Mouse (Mus musculus): Measurements from ENCODE around the gene Sohlh2. TPM values are rescaled to one million over a fixed set of nuclear protein-coding genes. Genes with fewer than 3 reads are reported as not detected.

The Sohlh2 gene
- polyA plus RNA-seq, 1 experiment from 2014 or later: not detected

DNA sequence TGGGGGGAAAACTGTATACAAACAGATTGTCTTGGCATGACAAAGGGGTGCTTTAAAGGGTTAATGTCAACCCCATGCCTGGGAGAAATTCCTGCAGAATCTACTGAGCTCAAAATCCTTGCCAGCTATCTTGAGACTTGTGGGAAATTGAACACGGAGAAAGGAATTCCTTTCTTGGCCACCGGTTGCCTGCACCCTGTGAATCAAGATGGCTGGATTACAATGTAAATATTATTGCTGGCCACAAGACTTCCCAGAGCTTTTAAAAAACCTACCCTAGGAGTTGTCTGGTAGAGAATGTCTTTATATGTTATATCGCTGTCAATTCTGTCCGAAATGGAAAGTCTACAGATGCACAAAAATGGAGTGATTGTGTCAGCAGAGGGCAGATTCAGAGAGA, 32.0 kb downstream of the Sohlh2 start:
- 53% methylated on average over 4 of the region's 4 CpGs for WGBS
- TF ChIP-seq CTCF (IDR thresholded peaks at IDR 0.05; ENCODE audit: low read depth): no peak
- Histone ChIP-seq H3K36me3 (ENCODE audit: control insufficient read depth, insufficient read depth) (no peaks in the 10 kb centered on the region), H3K27ac (ENCODE audit: low read depth, low read length) (no peak overlapping the region), H3K9me3 (ENCODE audit: control insufficient read depth) (no peaks in the 10 kb centered on the region), H3K9ac (ENCODE audit: low read depth, low read length) (no peak overlapping the region), H3K4me3 (ENCODE audit: low read depth, low read length) (no peak overlapping the region), H3K4me2 (replicated peaks; ENCODE audit: low read depth) (no peak overlapping the region), H3K4me1 (replicated peaks; ENCODE audit: control insufficient read depth, insufficient read depth, low read length) (no peaks in the 10 kb centered on the region), H3K27me3 (replicated peaks; ENCODE audit: control insufficient read depth, insufficient read depth, low read length) (no peaks in the 10 kb centered on the region)
- ATAC-seq: no peak

GRCm38 (mm10) chr3:55214413-55214812, 32.6 kb downstream of the Sohlh2 start:
- H3K27ac ChIP-seq (ENCODE audit: low read depth, low read length): no peak overlapping the region
- H3K4me1 ChIP-seq (replicated peaks; ENCODE audit: control insufficient read depth, insufficient read depth, low read length): no peaks in the 10 kb centered on the region
- no peaks in the 10 kb centered on the region for H3K9me3 ChIP-seq (ENCODE audit: control insufficient read depth)
- no peaks in the 10 kb centered on the region for H3K36me3 ChIP-seq (ENCODE audit: control insufficient read depth, insufficient read depth)
- no peak overlapping the region for H3K9ac ChIP-seq (ENCODE audit: low read depth, low read length)
- no peak for ATAC-seq
- H3K4me2 ChIP-seq (replicated peaks; ENCODE audit: low read depth): no peak overlapping the region
- no peaks in the 10 kb centered on the region for H3K27me3 ChIP-seq (replicated peaks; ENCODE audit: control insufficient read depth, insufficient read depth, low read length)
- TF ChIP-seq CTCF (IDR thresholded peaks at IDR 0.05; ENCODE audit: low read depth): no peak
- no peak overlapping the region for H3K4me3 ChIP-seq (ENCODE audit: low read depth, low read length)
- WGBS: 53% methylated on average over 6 of the region's 6 CpGs

- no peak overlapping the region for H3K9ac ChIP-seq (ENCODE audit: low read depth, low read length)
- no peak overlapping the region for H3K4me2 ChIP-seq (replicated peaks; ENCODE audit: low read depth)
- TF ChIP-seq CTCF (IDR thresholded peaks at IDR 0.05; ENCODE audit: low read depth): peak; percentile 48
- H3K27me3 ChIP-seq (replicated peaks; ENCODE audit: control insufficient read depth, insufficient read depth, low read length): no peaks in the 10 kb centered on the region
- ATAC-seq: no peak
- no peaks in the 10 kb centered on the region for H3K9me3 ChIP-seq (ENCODE audit: control insufficient read depth)
- 85% methylated on average over 2 of the region's 2 CpGs for WGBS
- no peaks in the 10 kb centered on the region for H3K4me1 ChIP-seq (replicated peaks; ENCODE audit: control insufficient read depth, insufficient read depth, low read length)
- no peaks in the 10 kb centered on the region for H3K36me3 ChIP-seq (ENCODE audit: control insufficient read depth, insufficient read depth)
- H3K4me3 ChIP-seq (ENCODE audit: low read depth, low read length): no peak overlapping the region
- no peak overlapping the region for H3K27ac ChIP-seq (ENCODE audit: low read depth, low read length)
Observed at GRCm38 (mm10) chr3:55222502-55222901, 40.7 kb downstream of the Sohlh2 start.

GRCm38 (mm10) chr3:55223862-55224261, 42.0 kb downstream of the Sohlh2 start:
- Histone ChIP-seq H3K9ac (ENCODE audit: low read depth, low read length) (no peak overlapping the region), H3K27ac (ENCODE audit: low read depth, low read length) (no peak overlapping the region), H3K4me3 (ENCODE audit: low read depth, low read length) (no peak overlapping the region), H3K9me3 (ENCODE audit: control insufficient read depth) (no peaks in the 10 kb centered on the region), H3K36me3 (ENCODE audit: control insufficient read depth, insufficient read depth) (no peaks in the 10 kb centered on the region), H3K4me2 (replicated peaks; ENCODE audit: low read depth) (no peak overlapping the region), H3K4me1 (replicated peaks; ENCODE audit: control insufficient read depth, insufficient read depth, low read length) (no peaks in the 10 kb centered on the region), H3K27me3 (replicated peaks; ENCODE audit: control insufficient read depth, insufficient read depth, low read length) (no peaks in the 10 kb centered on the region)
- 74% methylated on average over 3 of the region's 3 CpGs for WGBS
- ATAC-seq: no peak
- TF ChIP-seq CTCF (IDR thresholded peaks at IDR 0.05; ENCODE audit: low read depth): no peak

GRCm38 (mm10) chr3:55226501-55227213, 44.8 kb downstream of the Sohlh2 start:
- TF ChIP-seq CTCF (IDR thresholded peaks at IDR 0.05; ENCODE audit: low read depth): no peak
- ATAC-seq: peak; percentile 88
- H3K9me3 ChIP-seq (ENCODE audit: control insufficient read depth): no peaks in the 10 kb centered on the region
- peak overlapping the region; percentile 13; the same call in 1 of the 2 replicates for H3K4me3 ChIP-seq (ENCODE audit: low read depth, low read length)
- H3K27ac ChIP-seq (ENCODE audit: low read depth, low read length): no peak overlapping the region
- no peaks in the 10 kb centered on the region for H3K4me1 ChIP-seq (replicated peaks; ENCODE audit: control insufficient read depth, insufficient read depth, low read length)
- 33% methylated on average over 18 of the region's 18 CpGs for WGBS
- no peaks in the 10 kb centered on the region for H3K27me3 ChIP-seq (replicated peaks; ENCODE audit: control insufficient read depth, insufficient read depth, low read length)
- no peak overlapping the region for H3K9ac ChIP-seq (ENCODE audit: low read depth, low read length)
- no peaks in the 10 kb centered on the region for H3K36me3 ChIP-seq (ENCODE audit: control insufficient read depth, insufficient read depth)
- H3K4me2 ChIP-seq (replicated peaks; ENCODE audit: low read depth): peak overlapping the region; percentile 51

DNA sequence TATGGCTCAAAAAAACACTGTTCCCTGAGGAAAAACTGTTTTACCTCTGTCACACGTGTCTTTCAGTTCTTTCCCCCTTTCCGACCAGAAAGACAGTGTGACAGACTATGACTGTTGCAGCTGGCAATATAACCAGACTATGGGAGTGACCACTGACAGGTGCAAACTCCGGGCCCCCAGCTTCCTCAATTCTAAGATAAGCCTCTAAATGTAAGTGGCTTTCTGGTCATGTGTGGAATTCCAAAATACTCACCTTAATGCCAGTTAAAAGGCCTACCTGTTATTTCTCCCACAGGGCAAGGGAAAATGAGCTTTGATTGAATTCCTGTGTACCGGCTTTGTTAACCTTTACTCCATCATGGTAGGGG, 45.4 kb downstream of the Sohlh2 start:
- 15% methylated on average over 4 of the region's 4 CpGs for WGBS
- ATAC-seq: peak; percentile 60
- TF ChIP-seq CTCF (IDR thresholded peaks at IDR 0.05; ENCODE audit: low read depth): no peak
- no peaks in the 10 kb centered on the region for H3K4me1 ChIP-seq (replicated peaks; ENCODE audit: control insufficient read depth, insufficient read depth, low read length)
- peak overlapping the region; percentile 51 for H3K4me2 ChIP-seq (replicated peaks; ENCODE audit: low read depth)
- no peaks in the 10 kb centered on the region for H3K36me3 ChIP-seq (ENCODE audit: control insufficient read depth, insufficient read depth)
- H3K4me3 ChIP-seq (ENCODE audit: low read depth, low read length): peak overlapping the region; percentile 13; the same call in 1 of the 2 replicates
- H3K27me3 ChIP-seq (replicated peaks; ENCODE audit: control insufficient read depth, insufficient read depth, low read length): no peaks in the 10 kb centered on the region
- H3K9me3 ChIP-seq (ENCODE audit: control insufficient read depth): no peaks in the 10 kb centered on the region
- H3K9ac ChIP-seq (ENCODE audit: low read depth, low read length): no peak overlapping the region
- H3K27ac ChIP-seq (ENCODE audit: low read depth, low read length): no peak overlapping the region
